Mouse (Mus musculus): ENCODE data around the gene Aurkaip1.
A peak's percentile ranks its signal among the peaks of the same experiment; 100 is the strongest.
"Not testable (repeated sequence)": the region's sequence is repeated elsewhere in the genome, so short reads cannot be mapped to it uniquely, and the experiment has no call there.

Aurkaip1 gene

GRCm38 (mm10) chr4:155831205-155831766 lies at the start of gene Aurkaip1:
Aurkaip1 (plus strand) TSS chr4:155831272.
- peak; percentile 97 for DNase-seq

DNA sequence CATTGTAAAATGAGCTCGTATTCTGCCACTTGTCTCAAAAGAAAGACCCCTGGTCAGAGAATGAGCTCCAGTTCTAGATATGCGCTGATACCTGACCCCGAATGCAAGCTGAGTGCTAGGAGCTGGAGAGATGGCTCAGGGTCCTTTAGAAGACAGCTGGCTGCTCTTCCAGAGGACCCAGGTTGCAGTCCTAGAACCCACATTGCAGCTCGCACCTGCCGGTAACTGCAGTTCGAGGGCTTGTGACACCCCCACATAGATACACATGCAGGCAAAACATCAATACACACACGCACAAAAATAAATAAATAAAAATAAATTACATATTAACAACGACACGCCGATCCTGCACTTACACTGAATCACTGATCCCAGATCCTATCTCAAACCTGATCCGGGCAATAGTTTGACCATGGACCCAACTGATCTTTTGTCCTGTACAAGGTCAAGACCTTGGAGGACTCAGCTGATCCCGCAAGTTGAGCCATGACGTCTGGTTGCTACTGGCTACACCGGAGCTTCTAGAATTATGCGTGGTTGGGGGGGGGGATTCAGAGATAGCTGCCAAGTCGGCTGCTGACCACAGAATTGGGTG lies 47.5 kb upstream of the Aurkaip1 start:
- DNase-seq: no peak

DNA sequence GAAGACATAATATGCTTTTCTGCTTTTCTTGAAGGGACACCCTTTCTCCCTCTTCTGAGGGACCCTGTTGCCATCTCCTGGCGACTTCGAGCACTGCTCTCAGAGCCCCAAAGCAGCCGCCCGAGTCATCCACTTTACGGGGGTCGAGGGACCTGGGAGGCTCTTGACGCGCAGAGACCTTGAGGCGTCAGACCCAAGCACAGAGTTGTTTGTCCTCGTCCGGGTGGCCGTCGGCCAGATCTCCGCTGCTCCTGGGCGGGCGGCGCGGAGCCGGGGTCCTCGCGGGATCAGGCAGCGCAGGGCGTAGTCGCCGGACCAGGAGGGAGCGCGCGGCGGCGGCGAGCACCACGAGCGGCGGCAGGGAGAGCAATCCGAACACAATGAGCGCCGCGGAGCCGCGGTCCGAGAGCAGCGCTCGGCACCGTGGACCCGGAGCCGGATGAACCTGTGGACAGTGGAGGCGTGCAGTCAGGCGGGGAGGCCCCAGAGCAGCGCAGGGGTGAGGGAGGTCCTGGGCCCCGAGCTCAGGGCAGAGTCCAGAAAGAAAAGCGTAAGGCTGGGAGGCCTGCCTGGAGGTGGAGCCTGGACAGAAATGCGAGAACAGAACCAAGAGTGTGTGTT lies 46.9 kb upstream of the Aurkaip1 start:
- DNase-seq: peak; percentile 72

DNA sequence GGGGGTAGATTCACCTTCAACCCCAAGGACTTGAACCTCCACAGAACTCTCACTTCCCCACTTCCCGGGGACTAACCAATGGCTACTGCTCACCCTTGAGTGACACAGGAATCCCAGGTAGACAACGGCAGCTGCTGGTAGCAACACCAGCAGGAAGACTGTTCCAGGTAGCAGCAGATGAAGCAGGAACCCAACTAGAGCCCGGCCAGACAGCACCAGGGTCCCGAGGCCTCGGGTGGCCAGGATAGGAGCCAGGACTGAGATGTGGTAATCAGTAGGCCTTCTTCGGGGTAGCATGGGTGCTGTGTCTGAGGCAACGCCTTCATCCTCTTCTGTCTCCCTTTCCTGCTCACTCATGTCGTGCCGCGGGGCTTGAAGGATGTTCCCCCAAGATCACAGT lies 45.8 kb upstream of the Aurkaip1 start:
- no peak for DNase-seq

GRCm38 (mm10) chr4:155785819-155786218 lies 45.3 kb upstream of the Aurkaip1 start, which contains the start of gene Tmem88b:
Tmem88b (minus strand) TSS chr4:155785874.
- DNase-seq: no peak

DNA sequence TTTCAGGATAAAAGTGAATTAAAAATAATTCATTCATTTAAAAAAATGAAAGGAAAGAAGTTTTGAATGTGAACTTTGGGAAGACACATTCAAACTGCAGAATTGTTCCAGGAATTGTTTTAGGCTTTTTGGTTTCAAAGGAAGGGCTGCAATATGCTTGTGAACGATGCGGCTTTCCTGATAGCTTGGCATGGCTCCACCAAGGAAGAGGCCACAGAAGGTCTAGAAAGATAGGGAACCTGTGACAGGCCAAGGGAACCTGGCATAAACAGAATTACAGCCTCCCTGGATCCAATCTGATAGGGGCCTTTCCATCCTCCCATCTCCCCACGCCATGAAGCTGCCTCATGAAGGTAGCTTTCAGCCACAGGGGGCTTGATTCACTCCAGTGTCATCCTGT lies 42.8 kb upstream of the Aurkaip1 start:
- DNase-seq: no peak

DNA sequence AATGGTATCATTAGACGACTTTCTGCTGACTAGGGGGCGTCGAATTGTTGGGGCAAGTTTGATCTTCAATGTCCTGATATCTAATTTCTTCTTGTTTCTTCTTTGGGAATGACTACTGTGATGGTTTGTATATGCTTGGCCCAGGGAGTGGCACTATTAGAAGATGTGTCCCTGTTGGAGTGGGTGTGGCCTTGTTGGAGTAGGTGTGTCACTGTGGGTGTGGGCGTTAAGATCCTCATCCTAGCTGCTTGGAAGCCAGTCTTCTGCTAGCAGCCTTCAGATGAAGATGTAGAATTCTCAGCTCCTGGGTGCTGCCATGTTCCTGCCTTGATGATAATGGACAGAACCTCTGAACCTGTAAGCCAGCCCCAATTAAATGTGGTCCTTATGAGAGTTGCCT lies 42.2 kb upstream of the Aurkaip1 start:
- not testable (repeated sequence) for DNase-seq

DNA sequence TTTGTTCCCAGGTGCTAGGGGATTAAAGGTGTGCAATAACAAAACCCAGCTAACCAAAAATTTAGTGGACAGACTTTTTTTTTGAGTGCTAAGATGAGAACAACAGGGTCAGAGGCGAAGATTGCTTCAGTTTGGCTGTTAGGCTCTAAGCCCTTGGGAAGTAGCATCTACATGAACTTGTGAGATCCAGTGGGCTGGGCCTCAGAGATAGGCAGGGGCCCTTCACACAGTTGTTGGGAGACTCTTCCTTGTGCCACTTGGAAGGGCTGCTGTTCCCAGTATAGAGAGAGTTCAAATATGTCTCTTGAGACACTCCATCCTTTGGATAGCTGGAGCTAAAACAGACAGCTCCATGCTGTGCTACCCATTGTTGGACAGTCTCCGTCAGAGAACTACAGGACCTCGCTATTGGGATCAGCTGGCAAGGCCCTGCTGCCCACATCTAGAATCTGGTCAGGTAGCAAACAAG lies 41.0 kb upstream of the Aurkaip1 start, which contains the start of gene Ankrd65:
Gene Ankrd65 (plus strand): TSS at position 419 of the 469 bp plus-strand sequence.
- no peak for DNase-seq

GRCm38 (mm10) chr4:155790650-155791161 lies 40.4 kb upstream of the Aurkaip1 start:
- no peak for DNase-seq

- DNase-seq: no peak
These were observed 39.7 kb upstream of the Aurkaip1 start for GRCm38 (mm10) chr4:155791240-155791933.

DNA sequence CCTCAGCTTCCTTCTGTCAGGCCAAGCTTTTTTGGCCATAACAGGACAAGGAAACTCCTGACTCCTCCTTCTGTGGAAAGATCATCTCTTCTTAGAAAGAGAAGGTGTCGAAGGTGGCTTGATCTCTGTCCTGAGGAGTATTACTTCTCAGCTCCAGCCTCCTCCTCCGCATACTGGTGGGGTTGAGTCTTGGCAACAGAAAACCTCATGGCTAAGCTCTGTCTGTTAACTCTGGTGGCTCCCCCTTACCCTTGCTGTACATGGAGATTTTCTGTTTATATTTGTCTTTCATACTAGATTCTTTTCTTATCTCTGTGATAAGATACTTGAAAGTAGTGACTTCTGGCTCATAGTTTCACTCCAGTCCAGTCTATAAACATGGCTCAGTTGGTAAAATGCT lies 37.3 kb upstream of the Aurkaip1 start:
- DNase-seq: no peak

DNA sequence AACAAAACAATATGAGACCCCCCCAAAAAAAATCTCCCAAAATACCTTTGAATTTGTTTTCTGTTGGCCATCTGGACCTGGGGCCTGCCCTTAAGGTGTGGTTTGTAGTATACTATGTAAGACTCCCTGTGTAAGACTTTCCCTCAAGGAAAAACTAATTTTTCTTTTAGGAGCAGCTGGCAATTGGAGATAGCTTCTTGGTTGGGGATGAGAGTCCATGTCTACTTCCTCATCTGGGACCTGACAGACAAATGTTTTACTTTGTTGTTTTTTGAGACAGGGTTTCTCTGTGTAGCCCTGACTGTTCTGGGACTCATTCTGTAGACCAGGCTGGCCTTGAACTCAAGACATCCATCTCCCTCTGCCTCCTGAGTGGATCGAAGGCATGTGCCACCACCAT lies 29.0 kb upstream of the Aurkaip1 start:
- no peak for DNase-seq

GRCm38 (mm10) chr4:155802741-155803339 lies 28.2 kb upstream of the Aurkaip1 start, which contains the start of gene Mrpl20:
Mrpl20 (plus strand) TSS chr4:155802878.
- DNase-seq: peak; percentile 22

- peak; percentile 97 for DNase-seq
These were observed 27.6 kb upstream of the Aurkaip1 start for GRCm38 (mm10) chr4:155803340-155804041.

DNA sequence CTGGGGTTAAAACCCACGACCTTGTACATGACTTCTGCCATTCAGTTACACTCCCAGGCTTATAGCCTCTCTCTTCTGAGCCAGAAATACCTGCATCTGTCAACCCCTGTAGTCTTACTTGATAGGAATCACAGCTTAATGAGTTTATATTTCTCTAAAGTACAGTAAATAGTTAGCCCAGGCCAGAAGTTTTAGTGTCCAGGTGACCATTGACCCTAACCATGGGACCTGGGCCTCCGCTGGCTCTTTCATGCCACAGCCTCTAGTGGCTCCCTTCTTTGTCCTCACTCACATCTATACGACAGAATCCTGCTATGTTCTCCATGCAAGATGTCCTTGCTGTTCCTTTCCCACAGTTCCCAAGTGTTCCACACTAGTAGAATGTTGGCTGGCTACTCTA lies 23.2 kb upstream of the Aurkaip1 start:
- DNase-seq: no peak

DNA sequence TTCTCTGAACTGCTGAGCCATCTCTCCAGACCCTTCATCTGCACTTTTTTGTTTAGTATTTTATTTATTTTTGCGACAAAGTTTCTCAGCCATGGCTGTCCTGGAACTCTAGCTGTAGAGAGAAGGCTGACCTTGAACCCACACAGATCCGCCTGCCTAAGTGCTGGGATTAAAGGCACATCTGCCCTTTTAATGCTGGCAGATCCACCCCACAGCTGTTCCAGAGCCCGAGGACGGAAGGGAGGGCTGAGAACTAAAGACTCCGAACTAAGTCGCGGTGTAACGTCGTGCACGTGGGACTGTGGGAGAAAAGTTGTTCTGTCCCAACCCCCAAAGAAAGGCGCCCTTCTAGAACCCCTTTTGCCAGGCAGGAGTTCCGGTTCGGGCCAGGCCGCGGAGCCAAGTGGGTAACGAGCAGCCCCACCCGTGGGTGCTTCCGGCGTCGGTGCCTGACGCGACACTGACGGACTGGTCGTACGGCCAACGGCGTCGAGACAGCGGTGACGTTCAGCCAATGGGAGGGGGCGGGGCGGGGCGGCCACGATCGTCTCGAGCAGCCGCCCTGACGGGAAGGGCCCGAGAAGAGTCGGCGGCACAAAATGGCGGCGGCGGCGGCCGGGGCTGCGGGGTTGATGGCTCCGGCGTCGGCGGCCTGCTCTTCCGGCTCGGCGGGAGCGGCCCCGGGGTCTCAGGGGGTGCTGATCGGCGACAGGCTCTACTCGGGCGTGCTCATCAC lies 19.0 kb upstream of the Aurkaip1 start, which contains the start of gene Ccnl2:
Gene Ccnl2 (plus strand): TSS at position 561 of the 736 bp plus-strand sequence.
- DNase-seq: peak; percentile 95

GRCm38 (mm10) chr4:155812665-155813181 lies 18.3 kb upstream of the Aurkaip1 start:
- DNase-seq: peak; percentile 51

GRCm38 (mm10) chr4:155817533-155817932 lies 13.5 kb upstream of the Aurkaip1 start:
- DNase-seq: no peak

DNA sequence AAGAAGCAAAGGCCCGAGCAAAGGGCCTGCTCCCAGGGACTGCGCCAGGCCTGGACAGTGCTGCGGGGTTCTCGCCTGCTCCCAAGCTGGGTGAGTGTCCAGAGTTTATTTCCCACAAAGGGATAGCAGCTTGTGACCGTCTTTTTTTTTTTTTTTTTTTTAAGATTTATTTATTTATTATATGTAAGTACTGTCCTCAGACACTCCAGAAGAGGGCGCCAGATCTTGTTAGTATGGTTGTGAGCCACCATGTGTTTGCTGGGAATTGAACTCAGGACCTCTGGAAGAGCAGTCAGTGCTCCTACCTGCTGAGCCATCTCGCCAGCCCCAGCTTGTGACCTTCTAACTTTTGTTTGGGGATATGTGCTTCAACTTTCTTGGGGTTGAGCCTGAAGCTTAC lies 10.0 kb upstream of the Aurkaip1 start:
- DNase-seq: peak; percentile 43

- no peak for DNase-seq
These were observed 7.6 kb upstream of the Aurkaip1 start for GRCm38 (mm10) chr4:155823443-155823842.

DNA sequence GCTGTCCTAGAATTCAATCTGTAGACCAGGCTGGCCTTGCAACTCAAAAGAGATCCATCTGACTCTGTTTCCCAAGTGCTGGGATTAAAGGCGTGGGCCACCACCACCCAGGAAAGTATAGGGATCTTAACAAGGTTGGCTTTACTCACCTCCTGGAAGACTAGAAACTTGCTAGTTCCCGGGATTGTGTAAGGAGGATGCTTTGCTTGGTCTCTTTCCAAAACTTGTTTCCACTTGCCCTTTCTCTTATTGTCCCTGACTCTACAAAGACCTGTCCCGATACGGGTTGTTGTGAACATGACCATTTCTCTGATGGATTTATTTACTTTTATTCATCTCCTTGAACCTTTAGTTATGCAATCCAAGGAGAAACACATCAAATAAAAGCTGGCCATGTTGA lies 1.2 kb upstream of the Aurkaip1 start:
- no peak for DNase-seq
